Mouse (Mus musculus): Measurements from ENCODE around the gene Rsg1.

Rsg1 gene

GRCm38 (mm10) chr4:141248614-141248978, 34.8 kb downstream of the Rsg1 start:
- DNase-seq, result no peak

DNA sequence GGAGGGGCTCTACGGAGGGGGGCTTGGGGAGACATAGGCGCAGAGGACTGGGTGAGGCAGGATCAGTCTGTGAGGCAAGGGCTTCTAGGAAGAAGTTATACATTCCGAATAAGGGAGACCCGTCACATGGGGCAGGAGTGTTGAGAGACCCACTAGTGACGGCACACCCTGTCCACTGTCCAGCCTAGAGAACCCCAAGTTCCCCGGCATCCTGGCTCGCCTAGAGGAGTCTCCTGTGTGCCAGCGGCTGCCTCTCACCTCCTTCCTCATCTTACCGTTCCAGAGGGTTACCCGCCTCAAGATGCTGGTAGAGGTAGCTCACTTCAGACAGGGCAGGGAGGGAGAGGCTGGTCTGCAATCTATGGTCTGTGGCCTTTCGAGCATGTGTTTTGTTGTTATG, 35.6 kb downstream of the Rsg1 start:
- no peak for DNase-seq

DNA sequence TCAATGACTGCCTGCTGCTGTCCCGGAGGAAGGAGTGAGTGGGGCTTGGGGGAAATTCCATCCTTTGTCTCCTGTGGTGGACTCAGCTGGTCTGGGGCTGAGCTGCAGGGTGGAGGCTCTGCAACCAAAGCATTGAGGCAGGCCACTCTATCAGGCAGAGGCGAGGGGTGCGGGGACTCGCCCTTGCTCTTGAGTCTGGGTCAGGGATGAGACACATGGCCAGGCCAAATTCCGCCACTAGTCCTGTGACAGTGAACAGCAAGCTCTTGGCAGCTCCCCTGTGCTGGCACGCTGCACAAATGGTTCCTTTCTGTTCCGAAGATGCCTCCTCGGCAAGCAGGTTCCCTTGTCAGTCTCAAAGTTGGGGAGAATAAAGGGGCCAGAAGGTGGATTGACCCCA, 37.3 kb downstream of the Rsg1 start:
- no peak for DNase-seq

GRCm38 (mm10) chr4:141252641-141253040, 38.9 kb downstream of the Rsg1 start:
- no peak for DNase-seq

- DNase-seq, result no peak
These were observed 40.5 kb downstream of the Rsg1 start for GRCm38 (mm10) chr4:141254234-141254633.

DNA sequence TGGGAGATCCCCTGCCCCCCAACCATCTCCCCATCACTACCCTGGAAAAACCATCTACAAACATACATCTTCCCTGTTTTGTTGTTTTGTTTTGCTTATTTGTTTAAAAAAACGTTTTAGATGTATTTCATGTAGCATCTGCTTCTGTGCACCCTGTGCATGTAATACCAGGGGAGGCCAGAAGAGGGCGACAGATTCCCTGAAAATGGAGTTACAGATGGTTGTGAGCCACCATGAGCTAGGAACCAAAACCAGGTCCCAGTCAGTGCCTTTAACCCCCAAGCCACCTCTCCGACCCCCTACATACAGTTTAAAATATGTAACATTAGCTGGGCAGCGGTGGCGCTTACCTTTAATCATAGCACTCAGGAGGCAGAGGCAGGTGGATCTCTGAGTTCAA, 43.7 kb downstream of the Rsg1 start:
- no peak for DNase-seq

- no peak for DNase-seq
These were observed 45.7 kb downstream of the Rsg1 start for GRCm38 (mm10) chr4:141259413-141259812.

DNA sequence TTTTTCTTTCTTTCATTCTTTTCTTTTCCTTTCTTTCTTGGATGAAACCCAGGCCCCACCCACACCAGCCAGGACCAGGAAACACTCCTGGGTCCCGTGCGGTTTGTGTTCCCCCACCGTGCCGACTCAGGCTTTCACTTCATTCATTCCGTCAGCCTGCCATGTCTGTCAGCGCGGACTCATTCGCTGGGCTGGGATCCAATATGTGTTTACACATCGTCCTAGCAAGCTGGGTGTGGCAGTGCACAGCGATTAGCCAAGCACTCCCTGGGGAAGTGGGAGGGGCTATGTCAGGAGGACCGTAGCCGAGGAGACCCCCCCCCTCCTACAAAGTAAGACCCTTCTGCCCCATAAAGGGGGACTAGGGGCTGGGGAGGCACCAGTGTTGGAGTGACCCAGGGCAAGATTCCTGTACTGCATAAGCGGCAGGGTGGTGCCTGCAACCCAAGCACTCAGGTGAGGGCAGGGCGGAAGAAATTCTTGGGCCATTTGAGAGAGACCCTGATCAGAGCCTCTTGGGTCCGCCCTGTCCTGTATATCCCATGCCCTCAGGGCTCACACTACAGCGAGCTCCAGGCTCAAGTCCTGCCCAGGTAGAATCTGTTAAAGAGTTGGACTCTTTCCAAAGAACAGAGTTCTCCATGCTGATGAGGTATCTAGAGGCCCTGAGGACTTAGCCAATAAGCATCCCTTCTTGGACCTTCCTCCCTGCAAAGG, 46.4 kb downstream of the Rsg1 start:
- no peak for DNase-seq

DNA sequence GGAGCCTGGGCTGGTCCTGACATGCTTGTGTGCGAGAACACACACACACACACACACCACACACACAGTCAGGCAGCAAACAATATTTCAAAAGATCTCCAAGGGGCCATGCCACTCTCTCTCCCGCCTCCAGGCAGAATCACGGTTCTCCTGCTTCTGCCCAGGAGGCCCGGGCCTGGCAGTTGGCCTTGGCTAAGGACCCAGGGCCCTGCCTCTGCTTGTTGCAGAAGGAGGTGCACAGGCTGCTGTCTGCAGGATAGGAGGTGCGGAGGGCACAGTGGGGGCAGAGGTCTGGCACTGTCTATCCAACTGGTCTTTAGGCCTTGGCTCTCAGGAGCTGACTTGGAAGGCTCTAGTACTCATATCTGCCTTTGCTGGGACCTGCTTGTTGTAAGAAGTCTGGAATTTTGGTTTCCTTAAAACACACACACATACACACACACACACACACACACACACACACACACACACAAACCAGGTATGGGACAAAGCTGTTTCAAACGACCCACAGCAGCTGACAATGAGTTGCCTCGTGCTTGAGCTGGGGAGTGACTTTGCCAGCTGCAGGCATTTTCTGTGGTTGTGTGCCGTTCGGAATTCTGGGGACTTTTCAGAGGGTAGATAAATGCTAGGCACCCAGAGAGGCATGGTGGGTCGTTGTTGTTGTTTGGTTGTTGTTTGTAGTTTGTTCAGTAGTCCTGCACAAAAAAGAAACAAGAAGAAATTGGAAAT, 49.3 kb downstream of the Rsg1 start:
- DNase-seq, result no peak

- DNase-seq, result no peak
These were observed 52.4 kb downstream of the Rsg1 start for GRCm38 (mm10) chr4:141265979-141266637.

DNA sequence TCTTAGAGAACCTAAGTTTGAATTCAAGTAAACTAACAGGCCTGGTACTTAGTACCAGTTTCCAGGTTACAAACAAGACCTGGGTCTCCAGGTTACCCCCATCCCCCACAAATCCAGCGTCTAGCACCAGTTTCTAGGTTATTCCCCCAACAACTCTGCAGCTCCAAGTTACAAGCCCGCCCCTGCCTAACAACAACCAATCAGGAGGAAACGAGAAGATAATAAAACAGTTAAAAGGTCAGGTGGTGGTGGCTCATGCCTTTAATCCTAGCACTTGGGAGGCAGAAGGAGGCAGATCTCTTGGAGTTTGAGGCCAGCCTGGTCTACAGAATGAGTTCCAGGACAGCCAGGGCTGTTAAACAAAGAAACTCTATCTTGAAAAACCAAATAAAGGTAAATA, 53.5 kb downstream of the Rsg1 start:
- DNase-seq, result no peak

GRCm38 (mm10) chr4:141267837-141268236, 54.1 kb downstream of the Rsg1 start:
- DNase-seq, result no peak

- no peak for DNase-seq
These were observed 54.6 kb downstream of the Rsg1 start for GRCm38 (mm10) chr4:141268350-141268749.

- DNase-seq, result no peak
These were observed 55.3 kb downstream of the Rsg1 start for GRCm38 (mm10) chr4:141269080-141269479.

- no peak for DNase-seq
These were observed 56.6 kb downstream of the Rsg1 start for GRCm38 (mm10) chr4:141270201-141270940.

GRCm38 (mm10) chr4:141271228-141271627, 57.5 kb downstream of the Rsg1 start:
- DNase-seq, result no peak

GRCm38 (mm10) chr4:141271721-141272120, 58.0 kb downstream of the Rsg1 start:
- no peak for DNase-seq

- no peak for DNase-seq
These were observed 59.1 kb downstream of the Rsg1 start for GRCm38 (mm10) chr4:141272878-141273277.

DNA sequence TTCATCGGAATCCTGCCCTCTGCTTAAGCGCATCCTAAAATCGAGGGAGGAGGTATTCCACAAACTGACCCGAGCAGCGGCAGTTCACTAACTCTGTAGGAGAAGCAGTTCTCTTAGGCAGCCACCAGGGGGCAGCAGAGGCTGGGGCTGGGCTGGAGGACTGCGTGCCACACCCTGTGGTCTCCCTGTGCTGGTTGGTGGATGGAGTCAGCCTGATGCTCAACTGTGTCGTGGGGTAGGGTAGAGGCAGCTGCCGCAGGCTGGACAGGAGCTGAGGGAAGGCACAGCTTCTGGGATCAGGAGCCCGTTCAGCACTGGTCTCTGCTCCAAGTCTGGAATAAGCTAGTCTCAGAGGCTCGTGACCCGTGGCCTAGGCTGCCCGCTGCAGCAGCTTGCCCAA, 59.5 kb downstream of the Rsg1 start:
- peak; percentile 33 to 42 for DNase-seq

- no peak for DNase-seq
These were observed 61.0 kb downstream of the Rsg1 start for GRCm38 (mm10) chr4:141274485-141275341.

Measured in thymus, adult 18-20 months (tissue).